Mouse (Mus musculus): ENCODE data around the gene Itgax. TPM values are rescaled to one million over a fixed set of nuclear protein-coding genes. Genes with fewer than 3 reads are reported as not detected.
A peak's percentile ranks its signal among the peaks of the same experiment; 100 is the strongest.

Gene Itgax
- total and polyA plus RNA-seq, 3 experiments, result 0.01 to 0.08 TPM; not detected in 1

DNA sequence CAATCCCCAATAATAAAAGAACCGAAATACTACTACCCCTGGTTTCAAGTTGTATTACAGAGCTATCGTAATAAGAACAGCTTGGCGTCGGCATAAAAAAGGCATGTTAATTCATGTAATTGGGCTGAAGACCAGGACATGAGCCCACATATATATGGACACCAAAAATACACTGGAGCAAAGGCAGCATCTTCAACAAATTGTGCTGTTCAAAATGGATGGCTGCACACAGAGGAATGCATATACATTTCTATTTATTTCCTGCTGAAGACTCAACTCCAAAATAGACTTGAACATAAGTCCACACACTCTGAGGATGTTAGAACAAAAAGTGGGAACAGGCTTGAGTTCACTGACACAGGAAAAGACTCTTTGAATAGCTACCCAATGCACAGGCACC lies 34.7 kb downstream of the Itgax start:
- TF ChIP-seq USF1 (IDR thresholded peaks at IDR 0.05; ENCODE audit: low read depth, low read length) (no peak), TCF12 (IDR thresholded peaks at IDR 0.05; ENCODE audit: low read depth, low read length) (no peak), RAD21 (IDR thresholded peaks at IDR 0.05; ENCODE audit: low read depth, low read length) (no peak), KAT2A (conservative IDR thresholded peaks at IDR 0.05; ENCODE audit: low read depth, low read length) (no peak), MEF2A (IDR thresholded peaks at IDR 0.05; ENCODE audit: extremely low read depth, insufficient replicate concordance, low read depth, low read length, poor library complexity, severe bottlenecking) (no peak), JUND (IDR thresholded peaks at IDR 0.05; ENCODE audit: low read depth, low read length) (no peak), MAFK (IDR thresholded peaks at IDR 0.05; ENCODE audit: borderline replicate concordance, low read depth, low read length) (no peak), ZNF384 (IDR thresholded peaks at IDR 0.05; ENCODE audit: low read depth, low read length) (no peak), MXI1 (IDR thresholded peaks at IDR 0.05; ENCODE audit: low read depth, low read length) (no peak), SMC3 (IDR thresholded peaks at IDR 0.05; ENCODE audit: low read depth, low read length) (no peak), NELFE (IDR thresholded peaks at IDR 0.05; ENCODE audit: low read depth, low read length) (no peak), EP300 (IDR thresholded peaks at IDR 0.05; ENCODE audit: low read depth in 1 of 2, low read length in 2 of 2) (no peak), GABPA (IDR thresholded peaks at IDR 0.05; ENCODE audit: low read depth, low read length) (no peak), BHLHE40 (IDR thresholded peaks at IDR 0.05; ENCODE audit: borderline replicate concordance, low read depth, low read length) (no peak), CHD1 (IDR thresholded peaks at IDR 0.05; ENCODE audit: low read depth, low read length) (no peak), CHD2 (IDR thresholded peaks at IDR 0.05; ENCODE audit: low read length) (no peak)
- no peaks in the 10 kb centered on the region for H3K36me3 ChIP-seq (ENCODE audit: control insufficient read depth in 1 of 2, insufficient read depth in 2 of 2, low read length in 2 of 2)
- no peak overlapping the region for H3K9ac ChIP-seq (ENCODE audit: control insufficient read depth, low read depth, low read length, poor library complexity, severe bottlenecking)
- DNase-seq (ENCODE audit: low read depth, low spot score), result no peak
- H3K4me1 ChIP-seq (ENCODE audit: control insufficient read depth in 1 of 2, insufficient read depth in 2 of 2, low read length in 2 of 2), result no peaks in the 10 kb centered on the region
- no peaks in the 10 kb centered on the region for H3K79me2 ChIP-seq (ENCODE audit: control insufficient read depth, insufficient read depth, low read length, poor library complexity)
- no peak overlapping the region for H3K4me3 ChIP-seq (ENCODE audit: control insufficient read depth in 1 of 2, insufficient read depth in 1 of 2, low read depth in 2 of 2, low read length in 2 of 2)
- H3K9me3 ChIP-seq (replicated peaks; ENCODE audit: insufficient read depth, low read length), result no peaks in the 10 kb centered on the region
- H3K27ac ChIP-seq (ENCODE audit: control insufficient read depth, low read depth, low read length), result no peak overlapping the region
- peaks cover 17 to 33% of the 10 kb centered on the region in 2 experiments for H3K27me3 ChIP-seq (ENCODE audit: control insufficient read depth in 1 of 2, insufficient read depth in 2 of 2, low read length in 2 of 2)

DNA sequence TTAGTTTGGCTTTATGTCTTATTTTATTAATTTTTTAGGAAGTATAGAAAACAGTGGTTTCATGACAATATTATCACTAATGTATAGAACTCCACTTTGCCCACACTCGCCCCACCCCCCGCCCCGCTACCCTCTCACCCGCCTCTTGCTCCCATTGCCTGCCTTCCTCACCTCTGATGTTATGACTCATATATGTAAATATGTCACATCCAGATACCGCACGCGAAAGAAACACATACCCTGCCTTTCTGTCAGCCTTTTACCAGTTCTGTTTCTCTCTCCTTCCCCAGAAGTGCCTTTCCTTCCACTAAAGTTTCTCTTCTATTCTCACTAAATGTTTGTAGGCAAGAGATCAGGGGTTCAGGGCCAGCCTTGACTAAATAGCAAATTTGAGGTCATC lies 37.0 kb downstream of the Itgax start:
- no peak overlapping the region for H3K4me3 ChIP-seq (ENCODE audit: control insufficient read depth in 1 of 2, insufficient read depth in 1 of 2, low read depth in 2 of 2, low read length in 2 of 2)
- TF ChIP-seq TBP (IDR thresholded peaks at IDR 0.05; ENCODE audit: low read depth, low read length), result no peak
- TF ChIP-seq GATA1 (IDR thresholded peaks at IDR 0.05; ENCODE audit: low read depth, low read length), result no peak
- no peak for TF ChIP-seq NELFE (IDR thresholded peaks at IDR 0.05; ENCODE audit: low read depth, low read length)
- no peak for TF ChIP-seq RCOR1 (IDR thresholded peaks at IDR 0.05; ENCODE audit: low read depth, low read length)
- no peak for TF ChIP-seq RAD21 (IDR thresholded peaks at IDR 0.05; ENCODE audit: low read depth, low read length)
- no peak for TF ChIP-seq TCF12 (IDR thresholded peaks at IDR 0.05; ENCODE audit: low read depth, low read length)
- TF ChIP-seq CHD2 (IDR thresholded peaks at IDR 0.05; ENCODE audit: low read length), result no peak
- TF ChIP-seq MYB (IDR thresholded peaks at IDR 0.05; ENCODE audit: low read depth, low read length), result no peak
- no peak for TF ChIP-seq CHD1 (IDR thresholded peaks at IDR 0.05; ENCODE audit: low read depth, low read length)
- no peak for TF ChIP-seq USF2 (IDR thresholded peaks at IDR 0.05; ENCODE audit: borderline replicate concordance in 1 of 2, insufficient read depth in 1 of 2, low read depth in 1 of 2, low read length in 2 of 2)
- TF ChIP-seq POLR2A (IDR thresholded peaks at IDR 0.05; ENCODE audit: control insufficient read depth in 1 of 2, insufficient read depth in 1 of 2, low read depth in 1 of 2, low read length in 2 of 2, poor library complexity in 1 of 2), result no peak
- H3K4me1 ChIP-seq (ENCODE audit: control insufficient read depth in 1 of 2, insufficient read depth in 2 of 2, low read length in 2 of 2), result no peaks in the 10 kb centered on the region

More for the DNA sequence above, 37.0 kb downstream of the Itgax start:
- Histone ChIP-seq H3K27ac (ENCODE audit: control insufficient read depth, low read depth, low read length) (no peak overlapping the region), H3K79me2 (ENCODE audit: control insufficient read depth, insufficient read depth, low read length, poor library complexity) (no peaks in the 10 kb centered on the region), H3K9me3 (replicated peaks; ENCODE audit: insufficient read depth, low read length) (no peaks in the 10 kb centered on the region), H3K9ac (ENCODE audit: control insufficient read depth, low read depth, low read length, poor library complexity, severe bottlenecking) (no peak overlapping the region), H3K36me3 (ENCODE audit: control insufficient read depth in 1 of 2, insufficient read depth in 2 of 2, low read length in 2 of 2) (no peaks in the 10 kb centered on the region), H3K27me3 (ENCODE audit: control insufficient read depth in 1 of 2, insufficient read depth in 2 of 2, low read length in 2 of 2) (peaks cover 17 to 27% of the 10 kb centered on the region in 2 experiments)
- peak; percentile 13 for DNase-seq (ENCODE audit: low read depth, low spot score)
